Mouse (Mus musculus): ENCODE data around the gene Rarb.

Rarb gene

DNA sequence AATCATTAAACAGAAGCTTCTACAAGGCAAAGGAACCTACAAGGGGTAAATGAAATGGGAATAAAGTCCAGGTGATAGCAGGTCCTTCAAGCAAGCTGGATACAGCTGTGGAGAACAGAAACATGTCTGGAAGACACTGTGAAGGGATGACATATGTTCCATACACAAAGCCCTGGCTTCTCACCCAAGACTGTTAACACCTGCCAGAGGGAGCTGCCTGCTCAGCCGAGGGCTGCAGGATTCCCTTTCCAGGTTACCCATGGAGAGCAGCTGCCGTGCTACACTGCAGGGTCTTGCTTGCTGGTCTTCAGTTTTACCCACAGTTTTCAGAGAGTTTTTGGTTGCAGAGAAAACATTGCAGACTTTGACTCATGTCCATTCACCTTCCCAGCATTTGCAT, 290.3 kb downstream of the Rarb start:
- in situ Hi-C loops (cut with MboI): no loop called here

DNA sequence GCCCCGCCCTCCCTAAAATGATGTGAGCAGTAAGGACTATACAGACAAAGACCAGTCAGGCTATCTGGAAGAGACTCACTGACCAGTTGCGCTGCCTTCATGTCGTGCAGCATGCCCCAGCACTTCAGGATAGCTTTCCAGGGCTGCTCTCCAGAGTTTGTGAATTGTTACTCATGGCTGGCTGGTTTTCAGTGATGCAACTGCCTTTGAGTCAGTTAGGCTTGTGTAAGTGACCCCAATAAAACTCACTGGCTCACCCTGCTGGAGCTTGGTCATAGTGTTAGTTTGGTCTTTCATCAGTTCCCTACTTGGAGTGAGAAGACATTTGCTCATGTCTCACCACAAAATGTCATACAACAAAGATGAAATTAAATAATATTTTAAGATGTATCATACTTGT, 292.8 kb downstream of the Rarb start:
- in situ Hi-C loops (cut with MboI): no loop called here

GRCm38 (mm10) chr14:16525137-16525924, 293.6 kb downstream of the Rarb start:
- in situ Hi-C loops (cut with MboI): no loop called here

GRCm38 (mm10) chr14:16522852-16523251, 296.1 kb downstream of the Rarb start:
- in situ Hi-C loops (cut with MboI): no loop called here

GRCm38 (mm10) chr14:16519588-16520167, 299.3 kb downstream of the Rarb start:
- in situ Hi-C loops (cut with MboI): no loop called here

- in situ Hi-C loops (cut with MboI): no loop called here
These were observed 301.0 kb downstream of the Rarb start for GRCm38 (mm10) chr14:16517958-16518357.

DNA sequence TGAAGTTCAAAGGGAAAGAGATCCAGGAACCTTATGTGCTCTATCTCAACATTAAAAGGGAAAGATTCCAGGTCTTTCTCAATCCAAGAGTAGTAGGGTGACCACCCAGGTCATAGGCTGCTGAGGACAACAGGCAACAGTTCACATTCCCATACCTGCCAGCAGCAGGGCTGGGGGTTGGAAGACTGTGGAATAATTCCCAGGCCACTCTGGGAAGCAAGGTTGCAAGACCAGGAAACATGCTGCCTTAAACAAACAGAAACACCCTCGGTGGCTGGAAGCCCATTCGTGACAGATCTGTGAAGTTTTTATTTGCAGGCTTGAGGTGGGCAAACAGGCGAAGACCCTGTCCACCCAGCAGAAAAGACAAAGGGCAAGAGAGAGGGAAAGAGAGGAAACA, 303.2 kb downstream of the Rarb start:
- in situ Hi-C loops (cut with MboI): no loop called here

GRCm38 (mm10) chr14:16510574-16510973, 308.4 kb downstream of the Rarb start:
- in situ Hi-C loops (cut with MboI): no loop called here

- in situ Hi-C loops (cut with MboI): no loop called here
These were observed 309.1 kb downstream of the Rarb start for GRCm38 (mm10) chr14:16509825-16510224.

- in situ Hi-C loops (cut with MboI): no loop called here
These were observed 310.2 kb downstream of the Rarb start for GRCm38 (mm10) chr14:16508760-16509159.

GRCm38 (mm10) chr14:16497226-16497661, 321.7 kb downstream of the Rarb start:
- in situ Hi-C loops (cut with MboI): no loop called here

DNA sequence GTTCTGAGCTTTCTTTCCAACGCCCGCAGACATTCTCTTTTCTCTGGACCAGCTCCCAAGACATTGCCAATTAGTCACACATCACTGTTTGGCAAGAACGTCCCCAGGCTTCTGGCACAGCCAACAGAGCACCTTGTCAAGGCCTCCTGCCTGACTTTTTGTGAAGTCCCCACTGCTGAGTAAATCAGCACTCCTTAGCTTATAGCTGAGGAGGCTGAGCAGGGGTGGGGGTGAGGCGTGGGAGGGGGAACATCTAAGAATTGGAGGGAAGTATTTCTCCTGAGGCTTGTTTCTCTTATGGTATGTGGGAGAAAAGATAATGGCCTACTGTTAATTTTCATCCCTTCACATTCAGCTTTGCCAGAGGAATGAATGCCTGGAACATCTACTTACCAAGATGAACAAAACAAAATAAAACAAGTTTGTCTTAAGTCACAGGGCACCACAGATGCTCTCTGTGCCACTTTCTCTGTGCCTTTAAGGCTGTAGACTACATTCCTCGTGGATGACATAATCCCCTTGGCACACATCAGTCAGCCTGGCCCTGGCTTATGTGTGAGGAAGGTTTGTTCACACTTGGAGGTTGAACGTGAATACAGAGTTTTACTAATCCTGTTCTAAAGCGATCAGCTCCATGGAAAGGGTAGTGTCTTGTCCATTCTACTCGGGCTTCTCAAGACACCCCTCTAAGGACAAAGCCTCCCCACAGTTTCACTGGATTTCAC, 335.1 kb downstream of the Rarb start:
- in situ Hi-C loops (cut with MboI): no loop called here

DNA sequence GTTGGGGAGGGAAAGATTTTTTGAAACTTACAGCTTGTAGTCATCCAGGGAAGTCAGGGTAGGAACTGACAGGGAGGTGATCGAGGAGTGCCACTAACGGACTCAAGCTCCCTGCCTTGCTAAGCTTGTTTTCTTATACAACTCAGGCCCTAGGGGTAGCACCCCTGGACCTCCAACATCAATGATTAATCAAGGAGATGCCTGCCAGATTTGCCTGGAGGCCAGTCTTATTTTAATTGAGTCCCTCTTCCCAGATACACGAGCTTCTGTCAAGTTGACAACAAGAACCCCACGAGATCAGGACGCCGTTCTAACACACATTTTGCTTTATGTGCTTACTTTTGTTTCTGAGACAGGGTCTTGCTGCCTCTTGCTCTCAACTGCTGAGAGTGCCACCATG, 338.3 kb downstream of the Rarb start:
- in situ Hi-C loops (cut with MboI): no loop called here

DNA sequence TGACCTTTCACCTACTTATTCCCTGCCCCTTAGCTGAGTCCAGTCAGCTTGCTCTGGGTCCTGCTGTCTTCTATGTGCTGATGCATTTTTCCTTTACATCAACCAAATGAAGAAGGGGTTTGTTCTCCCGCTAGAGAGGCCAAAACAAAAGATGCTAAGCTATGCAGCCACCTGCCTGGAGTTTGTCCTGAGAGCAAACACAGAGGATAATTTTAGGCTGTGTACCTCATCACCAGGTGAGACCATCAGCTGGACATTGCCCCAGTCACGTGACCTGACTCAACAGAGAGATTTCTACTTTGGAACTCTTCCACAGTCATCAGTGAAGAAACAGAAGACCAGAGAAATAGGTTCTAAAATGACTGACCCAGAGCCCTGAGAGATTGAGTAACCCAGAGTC, 339.4 kb downstream of the Rarb start:
- in situ Hi-C loops (cut with MboI): no loop called here

DNA sequence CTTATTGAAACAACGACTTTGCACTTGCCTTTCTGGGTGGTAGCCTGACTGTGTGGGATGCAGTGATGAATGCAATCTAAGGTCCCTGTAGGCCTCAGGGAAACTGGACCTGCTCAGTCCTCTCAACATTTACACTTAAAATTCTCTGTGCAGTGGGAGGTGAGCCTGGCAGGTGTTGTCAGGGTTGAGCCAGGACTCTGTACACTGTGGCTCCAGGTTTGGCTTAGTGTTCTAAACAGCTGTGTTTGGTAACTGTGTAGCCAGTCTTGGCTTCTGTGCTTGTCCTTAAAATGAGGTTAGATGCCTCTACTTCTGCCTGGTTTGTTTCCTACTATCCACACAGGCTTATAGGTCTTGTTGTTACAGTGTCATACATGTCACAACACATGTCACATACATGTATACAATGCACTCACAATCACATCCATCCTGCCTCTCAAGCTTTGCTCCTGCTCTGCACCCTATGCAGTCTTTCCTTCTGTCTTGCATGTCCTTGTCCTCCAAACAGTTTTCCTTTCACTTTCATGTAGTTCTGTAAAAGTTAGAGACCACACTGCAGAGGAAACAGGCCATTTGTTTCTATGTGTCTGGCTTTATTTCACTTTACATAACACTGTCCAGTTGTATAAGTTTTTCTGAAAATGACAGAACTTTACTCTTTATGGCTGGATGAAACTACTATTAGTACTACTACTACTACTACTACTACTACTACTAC, 340.2 kb downstream of the Rarb start:
- in situ Hi-C loops (cut with MboI): no loop called here

DNA sequence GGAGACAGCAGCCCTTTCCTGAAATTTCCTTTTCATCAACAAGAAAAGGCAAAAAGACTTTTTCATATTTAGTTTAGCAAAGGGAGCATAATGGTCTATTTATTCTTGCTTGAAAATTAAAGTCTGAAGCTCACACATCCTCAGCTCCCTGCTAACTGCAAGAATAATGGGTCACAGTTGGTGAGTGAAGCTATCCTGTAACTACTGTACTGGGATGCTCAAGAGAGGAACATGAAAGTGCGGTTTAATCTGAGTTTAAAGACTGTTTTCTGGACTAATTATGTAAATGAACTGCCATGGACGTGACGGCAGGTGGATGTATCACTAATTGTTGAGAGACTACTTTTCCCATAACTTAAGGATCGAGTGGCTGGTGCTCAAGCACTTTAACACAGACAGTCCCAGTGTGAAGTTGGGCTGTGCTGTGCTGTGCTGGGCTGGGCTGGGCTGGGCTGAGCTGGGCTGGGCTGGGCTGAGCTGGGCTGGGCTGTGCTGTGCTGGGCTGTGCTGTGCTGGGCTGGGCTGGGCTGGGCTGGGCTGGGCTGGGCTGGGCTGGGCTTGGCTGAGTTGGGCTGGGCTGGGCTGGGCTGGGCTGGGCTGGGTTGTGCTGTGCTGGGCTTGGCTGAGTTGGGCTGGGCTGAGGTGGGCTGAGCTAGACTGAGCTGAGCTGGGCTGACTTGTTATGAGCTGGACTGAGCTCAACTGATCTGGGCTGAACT, 370.5 kb downstream of the Rarb start:
- in situ Hi-C loops (cut with MboI): no loop called here

DNA sequence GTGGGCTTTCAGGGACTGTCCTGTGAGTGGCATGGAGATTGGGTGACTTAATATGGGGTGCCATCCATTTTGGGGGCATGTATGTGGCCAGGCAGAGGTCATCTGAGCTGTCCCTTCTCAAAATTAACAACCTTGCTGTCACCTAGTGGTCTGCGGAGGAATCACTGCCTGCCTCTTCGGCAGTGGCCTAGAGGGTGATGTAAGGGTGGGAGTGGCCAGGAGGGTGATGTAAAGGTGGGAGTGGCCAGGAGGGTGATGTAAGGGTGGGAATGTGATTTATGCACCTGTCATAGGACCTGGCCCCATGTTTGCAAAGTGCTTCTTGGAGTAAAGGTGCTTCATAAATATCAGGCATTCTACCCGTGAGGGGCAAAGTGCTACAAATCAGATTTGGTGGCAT, 371.4 kb downstream of the Rarb start:
- in situ Hi-C loops (cut with MboI): no loop called here

- in situ Hi-C loops (cut with MboI): no loop called here
These were observed 374.1 kb downstream of the Rarb start for GRCm38 (mm10) chr14:16444859-16445258.

DNA sequence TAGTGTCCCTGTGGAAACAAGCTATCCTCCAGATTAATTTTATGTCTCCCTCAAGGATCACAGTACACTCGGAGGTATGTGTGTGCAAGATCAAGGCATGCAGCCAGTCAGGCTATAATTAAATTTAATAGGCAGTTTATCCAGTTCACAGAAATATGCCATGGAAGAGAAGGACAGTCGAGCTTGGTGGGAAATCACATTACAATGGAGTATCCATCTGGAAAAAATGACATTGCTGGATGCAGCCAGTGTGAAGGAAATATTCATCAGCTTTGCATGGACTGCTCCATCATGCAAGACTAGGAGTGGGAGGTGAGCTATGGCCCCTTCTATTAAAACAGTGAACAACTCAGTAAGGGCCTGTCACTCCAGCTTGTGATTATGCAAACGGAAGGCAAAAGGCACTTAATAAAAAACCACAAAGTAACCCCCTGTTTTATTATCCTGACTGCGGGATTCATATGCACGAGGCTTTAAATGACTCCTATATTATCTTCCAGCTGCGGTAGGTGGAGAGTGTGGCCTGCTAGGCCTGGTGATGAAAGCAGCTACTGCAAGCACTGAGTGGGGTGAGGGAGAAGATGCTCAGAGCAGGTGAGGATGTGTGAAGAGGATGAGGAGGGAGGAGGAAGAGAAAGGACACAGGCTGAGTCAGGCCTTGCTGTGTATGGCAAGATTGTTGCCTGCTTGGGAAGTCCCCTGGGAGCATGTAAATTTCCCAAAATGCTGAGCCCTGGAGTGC, 379.4 kb downstream of the Rarb start:
- in situ Hi-C loops (cut with MboI): no loop called here

- in situ Hi-C loops (cut with MboI): no loop called here
These were observed 381.6 kb downstream of the Rarb start for GRCm38 (mm10) chr14:16437386-16437785.
